Comparison of ENCODE assay signal across 10 mouse cellular contexts in the genomic region with DNA sequence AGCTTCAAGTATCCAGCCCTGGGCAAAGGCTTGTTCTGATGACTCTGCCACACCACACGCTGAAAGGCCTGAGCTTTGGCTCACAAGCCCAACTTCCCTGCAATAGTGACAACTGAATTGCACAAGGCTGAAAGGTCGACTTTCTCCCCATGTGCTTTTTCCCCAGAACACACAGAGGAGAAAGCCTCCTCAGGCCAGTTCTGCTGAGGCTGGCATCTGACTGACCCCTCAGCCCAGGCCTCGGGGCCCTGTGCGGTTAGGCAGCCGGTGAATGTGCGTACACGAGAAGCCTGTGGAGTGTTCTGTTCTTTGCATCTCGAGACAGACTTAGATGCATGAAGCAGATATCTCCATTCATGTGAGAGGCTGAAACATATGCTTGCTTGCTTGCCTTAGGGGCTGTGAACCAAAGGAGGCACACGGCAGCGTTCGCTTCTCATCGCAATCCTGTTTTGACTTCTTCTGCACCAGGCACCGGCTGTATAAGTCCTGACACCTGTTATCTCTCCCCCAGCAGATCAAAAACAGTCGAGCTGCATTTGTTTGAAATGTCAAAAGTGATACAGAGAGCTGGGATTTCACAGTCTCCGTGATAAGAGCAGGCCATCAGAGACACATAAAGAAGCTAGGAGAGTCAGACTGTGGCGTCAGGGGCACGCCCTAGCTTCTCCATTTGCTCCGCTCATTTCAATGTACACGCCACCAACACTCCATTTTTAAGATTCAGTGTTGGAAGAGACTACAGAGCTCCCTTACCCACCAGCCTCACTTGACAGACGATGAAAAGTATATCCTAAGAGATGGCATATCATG. TPM values are rescaled to one million over a fixed set of nuclear protein-coding genes. Genes with fewer than 3 reads are reported as not detected.
DNase-seq lines count a peak whose midpoint lies in the region; ATAC-seq and TF ChIP-seq lines count a peak whose summit lies in the region.
"Had no signal": no experiment of that assay in that cellular context is flagged by ENCODE, and none has a peak within 500 bp of the region (broad histone marks: within the 10 kb centered on the region; RNA-seq: fewer than 3 reads in every experiment).

No protein-coding gene starts in this region.

- ATAC-seq in heart, postnatal 0 days (ENCODE audit: insufficient read depth, low read depth), result no peak
- ATAC-seq in limb, embryonic 13.5 days (ENCODE audit: low FRiP score, low read depth), result no peak

- 53% methylated on average over 20 of the region's 20 CpGs for WGBS in heart, postnatal 0 days
- 68% methylated on average over 20 of the region's 20 CpGs for WGBS in limb, embryonic 13.5 days

- H3K27me3 ChIP-seq in heart, postnatal 0 days (ENCODE audit: control insufficient read depth, insufficient read depth, low read length), result no peaks in the 10 kb centered on the region
- 0 out of 2 replicates have a peak, but pooled peaks cover 8% of the 10 kb centered on the region for H3K27me3 ChIP-seq in limb, embryonic 13.5 days
- H3K27me3 ChIP-seq: embryonic facial prominence, embryonic 12.5 days had no signal

- no peaks in the 10 kb centered on the region for H3K9me3 ChIP-seq in heart, postnatal 0 days (replicated peaks; ENCODE audit: control insufficient read depth, low read length)
- H3K9me3 ChIP-seq in limb, embryonic 13.5 days, result no peaks in the 10 kb centered on the region
- H3K9me3 ChIP-seq: embryonic facial prominence, embryonic 12.5 days had no signal

- H3K4me1 ChIP-seq in heart, postnatal 0 days (ENCODE audit: control insufficient read depth, insufficient read depth), result peaks cover 22% of the 10 kb centered on the region
- H3K4me1 ChIP-seq in limb, embryonic 13.5 days, result peaks cover 74% of the 10 kb centered on the region

- H3K27ac ChIP-seq in heart, postnatal 0 days (ENCODE audit: low read depth), result peak overlapping the region; percentile 27; the same call in 1 of the 2 replicates
- H3K27ac ChIP-seq in limb, embryonic 13.5 days, result no peak overlapping the region
- H3K27ac ChIP-seq: embryonic facial prominence, embryonic 12.5 days had no signal

- no peak overlapping the region for H3K9ac ChIP-seq in heart, postnatal 0 days (replicated peaks; ENCODE audit: low read depth, low read length)
- H3K9ac ChIP-seq in limb, embryonic 13.5 days, result no peak overlapping the region
- H3K9ac ChIP-seq: embryonic facial prominence, embryonic 12.5 days had no signal

- H3K36me3 ChIP-seq in heart, postnatal 0 days (replicated peaks; ENCODE audit: control insufficient read depth, insufficient read depth, low read length), result no peaks in the 10 kb centered on the region
- H3K36me3 ChIP-seq in limb, embryonic 13.5 days, result no peaks in the 10 kb centered on the region
- H3K36me3 ChIP-seq: embryonic facial prominence, embryonic 12.5 days had no signal

- no peak for TF ChIP-seq EP300 in heart, postnatal 0 days (IDR thresholded peaks at IDR 0.05; ENCODE audit: low read depth)

- peak overlapping the region; percentile 4; the same call in 1 of the 2 replicates for H3K4me2 ChIP-seq in heart, postnatal 0 days (ENCODE audit: low read depth, low read length)
- H3K4me2 ChIP-seq in limb, embryonic 13.5 days (replicated peaks), result peak overlapping the region; percentile 70
- H3K4me2 ChIP-seq: embryonic facial prominence, embryonic 12.5 days had no signal

- DNase-seq in heart, postnatal 0 days (ENCODE audit: low spot score), result no peak
- no peak for DNase-seq in heart, postnatal 4 days
- peak; percentile 39 for DNase-seq in retina, postnatal 1 day
- DNase-seq in retina, embryonic 14.5 days (ENCODE audit: low spot score), result no peak
- DNase-seq in yolk sac, embryonic 10.5 days (ENCODE audit: low spot score), result peak; percentile 42
- no peak for DNase-seq in thymus, adult 18-20 months
- DNase-seq in cerebellum, postnatal 36 days, result no peak
- DNase-seq: gastrocnemius, postnatal 36 days had no signal

- no peak overlapping the region for H3K4me3 ChIP-seq in heart, postnatal 0 days (ENCODE audit: low read depth, low read length)
- no peak overlapping the region for H3K4me3 ChIP-seq in limb, embryonic 13.5 days
- H3K4me3 ChIP-seq: embryonic facial prominence, embryonic 12.5 days had no signal

- TF ChIP-seq CTCF in heart, postnatal 0 days (IDR thresholded peaks at IDR 0.05; ENCODE audit: low read depth), result no peak

RNA-seq across cellular contexts. Expression of a gene that starts 2.1 kb away (rescaled TPM):
- 9.8 and 42.1 TPM in 2 replicates for total RNA-seq in heart, postnatal 0 days (2014; rRNA removed; ENCODE audit: low replicate concordance)
- polyA plus RNA-seq in heart, postnatal 0 days (2015; fragmentation: Nextera tagmentation; extraction: Ambion mirVana), result 12.7 and 16.9 TPM in 2 replicates
- total RNA-seq in heart, postnatal 4 days (2021), result 1 to 10 TPM; 1.8 to 2.1 TPM
- polyA plus RNA-seq in limb, embryonic 13.5 days (2015; fragmentation: Nextera tagmentation; extraction: Ambion mirVana), result 5.1 and 6.0 TPM in 2 replicates

RNA-seq across cellular contexts. Expression of a gene that starts 2.7 kb away (rescaled TPM):
- 9.8 and 20.1 TPM in 2 replicates for total RNA-seq in heart, postnatal 0 days (2014; rRNA removed; ENCODE audit: low replicate concordance)
- polyA plus RNA-seq in heart, postnatal 0 days (2015; fragmentation: Nextera tagmentation; extraction: Ambion mirVana), result 6.6 and 7.7 TPM in 2 replicates
- total RNA-seq in heart, postnatal 4 days (2021), result 10 to 100 TPM; 22.6 to 26.2 TPM
- polyA plus RNA-seq in limb, embryonic 13.5 days (2015; fragmentation: Nextera tagmentation; extraction: Ambion mirVana), result 8.1 and 8.8 TPM in 2 replicates

Comparison
In these comparisons a context has a peak if more than half of its experiments do, and no peak if none do; other contexts are left out.
1. DNase-seq: peak in retina, postnatal 1 day (single experiment) and yolk sac, embryonic 10.5 days (single experiment); none in heart, postnatal 0 days (single experiment), heart, postnatal 4 days (single experiment), retina, embryonic 14.5 days (single experiment), thymus, adult 18-20 months (0 of 2) and cerebellum, postnatal 36 days (0 of 2).